Mouse (Mus musculus): ENCODE data around the gene Ppp4c.

- TF ChIP-seq GATA1 (IDR thresholded peaks at IDR 0.05; ENCODE audit: borderline replicate concordance, low read length) (no peak), FLI1 (IDR thresholded peaks at IDR 0.05; ENCODE audit: low read length) (no peak)
Measured at GRCm38 (mm10) chr7:126789141-126789540, 3.2 kb downstream of the Ppp4c start.
